Mouse (Mus musculus) urinary bladder, postnatal 4 days (tissue): ENCODE measurements around the gene Gm20388.
"Not testable (repeated sequence)": the region's sequence is repeated elsewhere in the genome, so short reads cannot be mapped to it uniquely, and the experiment has no call there.

ENCODE experiments used
- DNase-seq, 2 experiments: peaks; one replicate each; pipeline ENCODE4 v3.0.0; 2021 to 2022; ENCODE audit warnings: low spot score in 2 of 2

Gm20388 gene

DNA sequence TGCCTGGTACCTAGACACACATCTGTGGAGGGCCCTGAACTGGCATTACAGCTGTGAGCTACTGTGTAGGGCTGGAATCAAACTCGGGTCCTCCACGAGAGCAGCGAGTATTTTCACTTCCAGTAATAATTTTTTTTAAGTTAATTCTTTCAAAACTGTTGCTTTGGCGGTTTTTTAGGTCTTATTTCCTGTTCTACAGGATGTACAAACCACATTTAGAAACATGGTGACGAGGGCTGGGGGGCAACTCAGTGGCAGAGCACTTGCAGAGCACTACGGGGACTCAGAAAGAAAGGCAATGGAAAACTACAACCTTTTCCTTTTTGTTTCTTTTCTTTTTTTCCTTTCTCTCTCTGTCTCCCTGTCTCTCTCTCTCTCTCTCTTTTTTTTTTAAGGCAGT is 3123.5 kb downstream of the Gm20388 start:
- DNase-seq: no peak

DNA sequence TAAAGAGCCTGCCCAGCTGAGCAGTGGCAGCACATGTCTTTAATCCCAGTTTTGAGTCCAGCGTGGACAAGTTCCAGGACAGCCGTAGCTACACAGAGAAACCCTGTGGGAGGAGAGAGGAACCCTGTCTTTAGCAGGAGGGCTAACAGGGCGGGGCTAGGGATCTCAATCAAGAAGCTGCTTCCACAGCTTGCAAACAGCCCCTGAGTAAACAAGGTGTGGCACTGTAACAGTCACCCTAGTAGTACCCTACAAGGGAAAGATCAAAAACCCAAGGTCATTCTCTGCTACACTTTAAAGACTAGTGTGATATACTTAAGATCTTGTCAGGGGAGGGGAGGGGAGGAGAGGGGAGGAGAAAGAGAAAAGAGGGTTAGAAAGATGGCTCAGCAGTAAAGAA is 3126.3 kb downstream of the Gm20388 start:
- DNase-seq: no peak

DNA sequence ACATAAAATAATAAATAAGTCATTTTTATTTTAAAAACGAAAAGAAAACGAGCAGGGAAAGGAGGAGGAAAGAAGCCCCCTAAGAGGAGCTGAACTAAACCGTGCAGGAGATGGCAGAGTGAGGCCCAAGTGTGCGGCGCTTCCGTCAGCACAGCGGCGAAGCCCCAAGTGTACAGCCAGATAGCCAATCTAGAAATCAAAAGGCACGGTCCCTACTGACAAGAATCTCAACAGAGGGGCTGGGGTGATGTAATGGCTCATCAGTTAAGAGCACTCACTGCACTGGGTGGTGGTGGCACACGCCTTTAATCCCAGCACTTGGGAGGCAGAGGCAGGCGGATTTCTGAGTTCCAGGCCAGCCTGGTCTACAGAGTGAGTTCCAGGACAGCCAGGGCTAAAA is 3126.8 kb downstream of the Gm20388 start:
- DNase-seq: no peak

DNA sequence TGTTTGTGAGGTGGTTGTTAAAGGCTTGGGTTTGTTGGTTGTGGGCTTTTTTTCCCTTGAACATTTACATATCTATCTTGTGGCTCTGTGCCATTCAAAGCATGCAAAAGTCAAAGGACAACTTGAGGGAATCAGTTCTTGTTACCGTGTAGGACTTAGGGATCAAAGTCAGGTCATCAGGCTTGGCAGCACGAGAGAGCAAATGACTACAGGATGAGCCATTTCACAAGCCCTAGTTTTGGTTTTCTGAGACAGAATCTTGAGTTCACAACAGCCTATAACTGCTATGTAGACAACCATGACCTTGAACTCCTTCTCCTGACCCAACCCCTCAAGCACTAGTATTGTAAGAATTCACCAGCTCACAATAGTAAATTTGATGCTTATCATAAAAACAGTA is 3127.7 kb downstream of the Gm20388 start:
- no peak for DNase-seq

DNA sequence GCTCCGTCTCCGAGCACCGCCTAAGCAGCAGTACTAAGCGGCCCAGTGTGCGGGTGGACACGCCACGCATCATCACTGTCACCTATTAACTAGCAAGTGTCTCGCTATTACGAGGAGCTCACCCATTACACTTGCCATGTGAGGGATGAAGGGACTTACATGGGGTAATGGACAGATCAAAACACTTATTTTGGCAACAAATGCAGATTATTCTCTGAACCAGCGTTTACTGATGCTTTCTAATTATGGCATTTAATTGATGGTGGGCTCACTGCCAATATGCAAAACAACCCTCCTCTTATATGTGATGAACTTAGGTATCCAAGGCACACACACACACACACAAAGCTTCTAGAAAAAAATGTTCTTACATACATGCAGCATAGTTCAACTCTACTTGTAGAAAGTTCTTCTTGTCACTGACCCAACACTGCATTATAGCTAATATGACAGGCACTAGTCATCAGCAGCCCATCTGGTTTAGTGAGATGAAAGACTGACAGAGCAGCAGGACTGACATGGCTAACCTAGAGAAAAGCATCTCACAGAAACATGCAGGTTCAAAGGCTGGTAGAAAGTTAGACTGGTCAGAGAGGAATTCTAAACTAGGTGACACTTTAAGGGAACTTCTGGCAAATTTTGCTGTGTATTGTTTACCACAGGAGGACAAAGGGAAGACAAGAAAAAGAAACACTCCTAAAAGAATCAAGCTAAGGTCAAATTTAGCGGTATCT is 3128.9 kb downstream of the Gm20388 start:
- DNase-seq: no peak

DNA sequence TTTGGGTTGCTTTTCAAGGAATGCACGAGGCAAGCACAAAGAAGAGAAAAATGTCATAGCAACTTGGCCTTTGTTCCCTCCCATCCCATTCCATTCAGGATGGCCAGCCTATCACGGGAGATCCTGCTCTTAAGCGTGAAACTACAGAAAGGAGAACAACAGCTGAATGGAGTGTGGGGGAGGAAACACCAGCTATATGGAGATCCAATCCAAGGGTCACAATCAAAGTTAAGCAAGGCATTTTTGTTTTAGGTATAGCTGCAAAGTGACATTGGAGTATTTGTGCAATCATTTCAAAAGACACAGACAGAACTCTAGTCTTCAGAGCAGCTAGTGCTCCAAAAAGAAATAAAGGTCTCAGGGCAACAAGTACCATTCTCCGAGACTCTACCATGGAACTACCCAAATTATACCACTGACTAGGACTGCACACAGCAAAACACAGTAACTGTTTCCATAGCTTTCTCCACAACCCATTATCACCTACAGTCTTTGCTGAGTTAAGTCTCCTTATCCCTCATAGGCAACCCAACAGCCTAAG is 3129.5 kb downstream of the Gm20388 start:
- no peak for DNase-seq

DNA sequence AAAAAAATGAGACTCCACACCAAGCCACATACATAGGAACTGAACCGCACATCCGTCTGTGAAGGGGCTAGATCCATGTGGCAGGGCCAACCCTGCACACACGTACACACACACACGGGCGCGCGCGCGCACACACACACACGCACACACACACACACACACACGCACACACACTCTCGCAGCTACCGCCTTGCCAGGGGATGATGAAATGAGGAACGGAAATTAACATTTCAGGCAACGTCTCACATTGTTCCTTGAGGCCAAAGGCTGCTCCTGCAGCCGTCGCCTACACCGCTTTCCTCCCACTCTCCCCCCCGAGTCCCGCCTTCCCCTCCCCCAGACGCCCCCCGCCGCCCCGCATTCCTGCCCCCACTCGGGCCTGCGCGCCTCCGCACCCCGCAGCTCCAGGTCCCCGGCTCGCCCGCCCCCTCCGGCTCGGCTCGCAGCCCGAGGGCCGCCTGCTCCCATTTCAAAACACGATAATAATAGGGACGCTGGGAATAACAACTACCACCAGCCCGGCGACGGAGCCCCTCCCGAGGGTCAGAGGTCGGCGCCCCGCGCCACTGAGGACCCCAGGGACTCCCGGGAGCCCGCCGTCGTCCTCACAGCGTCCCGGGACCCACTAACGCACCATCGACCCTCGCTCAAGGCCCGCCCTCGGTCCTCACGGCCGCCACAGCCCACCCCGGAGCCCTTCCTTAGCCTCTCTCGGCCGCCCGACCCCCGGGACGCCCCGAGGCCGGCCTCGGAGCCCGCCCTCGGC is 3130.6 kb downstream of the Gm20388 start:
- peak; percentile 48 to 62 for DNase-seq

DNA sequence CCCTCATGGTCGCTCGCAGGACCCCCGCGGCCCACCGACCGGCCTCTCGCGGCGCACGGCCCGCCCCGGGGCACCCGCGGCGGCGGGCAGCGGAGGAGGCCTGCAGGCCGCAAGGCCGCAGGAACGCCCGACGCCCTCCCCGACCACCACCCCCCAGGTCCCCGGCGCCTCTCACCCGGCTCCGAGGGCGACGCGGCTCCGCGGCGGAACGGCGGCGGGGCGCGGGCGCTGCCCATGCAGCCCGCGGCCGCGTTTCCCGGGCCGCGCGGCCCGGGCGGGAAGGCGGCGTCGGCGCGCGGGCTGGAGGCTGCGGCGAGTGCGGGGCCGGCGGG is 3131.1 kb downstream of the Gm20388 start:
- no peak for DNase-seq

DNA sequence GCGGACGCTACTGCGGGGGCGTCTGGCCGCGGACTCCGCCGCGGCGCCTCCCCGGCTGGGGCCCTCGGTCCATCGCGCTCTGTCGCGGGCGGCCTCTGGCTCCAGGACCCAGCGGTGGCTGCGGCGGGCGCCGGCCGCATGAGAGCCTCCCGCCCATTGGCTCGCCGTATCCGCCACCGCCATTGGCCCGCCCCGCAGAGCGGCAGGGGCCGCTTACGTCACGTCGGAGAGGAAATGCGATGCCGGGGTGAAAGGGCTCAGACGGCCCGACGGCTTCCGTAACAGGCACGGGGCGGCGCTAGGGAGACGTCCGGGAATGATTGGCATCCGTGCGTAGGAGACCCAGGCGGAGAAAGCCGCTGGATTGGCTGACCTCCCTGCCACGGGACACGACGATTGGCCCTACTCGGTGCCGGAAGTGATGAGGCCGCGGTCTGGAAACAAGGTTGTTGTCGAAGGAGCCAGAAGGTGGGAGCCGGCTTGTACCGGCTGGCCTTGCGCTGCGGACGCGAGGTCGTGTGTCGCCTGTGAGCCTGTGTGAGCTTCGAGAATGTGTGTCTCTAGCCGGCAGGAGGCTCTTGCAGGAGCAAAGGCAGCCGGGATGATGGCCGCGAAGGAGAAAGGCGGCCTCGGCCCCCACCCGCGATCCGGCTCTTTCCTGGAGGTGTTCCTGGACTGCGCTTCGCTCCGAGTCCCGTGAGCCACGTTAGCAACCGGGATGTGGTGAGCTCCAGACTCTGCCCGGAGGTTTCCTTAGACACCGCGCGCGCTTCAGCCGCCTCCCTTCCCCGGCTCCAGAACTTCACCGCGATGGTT is 3131.7 kb downstream of the Gm20388 start, which contains the start of gene Ankrd11:
TSS of gene Ankrd11 (minus strand) at position 120 of the 816 bp plus-strand sequence.
- peak; percentile 99 to 100 for DNase-seq

DNA sequence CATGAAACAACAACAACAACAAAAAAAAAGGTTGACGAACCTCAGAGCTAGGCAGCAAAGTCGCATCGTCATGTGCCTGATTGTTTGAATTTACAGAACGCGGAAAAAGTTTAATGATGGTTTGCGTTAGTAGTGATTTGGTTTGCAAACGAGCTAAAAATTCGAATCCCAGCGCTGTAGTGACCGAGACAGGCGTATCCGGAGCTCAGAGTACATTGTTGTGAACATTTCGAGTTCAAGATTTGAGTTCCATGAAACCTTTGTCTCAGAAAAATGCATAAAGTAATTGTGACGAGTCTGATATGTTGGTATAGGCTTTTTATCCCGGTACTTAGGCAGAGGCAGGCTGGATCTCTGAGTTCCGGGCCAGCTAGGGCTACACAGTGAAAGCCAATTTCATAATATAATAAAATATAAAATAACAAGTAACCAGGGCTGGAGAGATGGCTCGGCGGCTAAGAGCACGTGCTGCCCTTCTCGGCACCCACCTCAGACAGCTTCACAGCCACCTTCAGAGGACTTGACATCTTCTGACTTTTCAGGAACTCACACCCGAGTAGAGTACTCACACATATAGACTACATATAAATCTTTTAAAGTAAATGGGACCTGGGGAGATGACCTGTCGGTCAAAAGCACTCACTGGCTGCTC is 3132.5 kb downstream of the Gm20388 start:
- no peak for DNase-seq

DNA sequence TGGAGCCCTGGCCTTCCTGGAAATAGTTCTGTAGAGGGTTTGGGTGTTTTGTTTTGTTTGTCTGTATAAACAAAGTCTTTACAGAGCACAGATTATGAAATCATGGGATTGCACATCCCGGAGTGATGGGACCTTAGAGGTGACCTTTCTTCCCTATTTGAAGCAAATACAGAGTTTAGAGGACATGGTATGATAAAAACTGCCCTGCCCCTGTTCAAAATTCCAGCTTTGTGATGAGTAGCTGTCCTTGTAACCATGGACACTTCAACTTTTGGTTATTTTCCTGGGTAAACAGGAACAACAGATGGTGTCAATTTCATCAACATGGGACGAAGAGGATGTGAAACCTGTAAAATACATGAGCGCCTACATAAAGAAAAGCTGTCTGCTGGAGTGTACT is 3133.3 kb downstream of the Gm20388 start:
- DNase-seq: no peak

DNA sequence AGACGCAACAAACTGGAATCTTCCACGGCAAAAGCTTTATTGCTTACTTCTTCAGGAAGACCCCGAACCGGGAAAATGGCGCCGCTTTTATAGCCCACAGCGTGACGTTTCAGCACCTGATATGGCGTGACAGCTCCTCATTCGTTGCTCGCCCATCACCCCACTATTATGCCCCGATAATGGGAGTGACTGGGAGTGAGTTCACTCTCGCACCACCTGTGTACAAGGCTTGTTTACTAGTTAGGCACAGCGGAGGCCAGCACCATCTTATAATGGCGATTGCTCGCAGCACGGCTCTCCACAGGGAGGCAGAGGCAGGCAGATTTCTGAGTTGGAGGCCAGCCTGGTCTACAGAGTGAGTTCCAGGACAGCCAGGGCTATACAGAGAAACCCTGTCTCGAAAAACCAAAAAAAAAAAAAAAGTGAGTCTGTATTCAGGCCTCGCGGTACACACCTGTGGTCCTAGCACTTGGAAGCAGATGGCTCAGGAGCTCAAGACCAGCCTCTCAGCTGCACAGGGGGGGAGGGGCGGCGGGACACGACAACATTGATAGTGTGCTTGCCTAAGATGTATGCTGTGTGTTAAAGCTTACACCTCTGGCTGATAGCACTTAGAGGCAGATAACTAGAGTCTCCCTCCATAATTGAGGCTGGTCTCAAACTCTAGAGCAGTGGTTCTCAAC is 3134.2 kb downstream of the Gm20388 start:
- not testable (repeated sequence) for DNase-seq

DNA sequence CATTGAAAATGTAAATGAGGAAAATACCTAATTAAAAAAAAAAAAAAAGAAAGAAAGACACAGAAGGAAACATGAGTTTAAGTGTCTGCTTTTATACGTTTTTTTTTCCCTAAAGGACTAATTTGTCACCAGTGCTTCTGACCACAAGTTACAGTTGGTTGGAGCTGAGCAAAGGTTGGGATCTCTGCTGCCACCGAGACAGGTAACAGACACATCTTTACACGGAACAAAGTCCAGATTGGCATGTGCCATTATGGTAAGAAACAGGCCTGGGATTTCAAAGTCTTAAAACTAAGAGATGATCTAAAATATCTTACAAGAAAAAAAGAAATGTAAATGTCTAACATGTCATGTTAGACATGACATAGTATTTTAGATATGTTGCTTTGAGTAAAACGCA is 3136.1 kb downstream of the Gm20388 start:
- no peak for DNase-seq

DNA sequence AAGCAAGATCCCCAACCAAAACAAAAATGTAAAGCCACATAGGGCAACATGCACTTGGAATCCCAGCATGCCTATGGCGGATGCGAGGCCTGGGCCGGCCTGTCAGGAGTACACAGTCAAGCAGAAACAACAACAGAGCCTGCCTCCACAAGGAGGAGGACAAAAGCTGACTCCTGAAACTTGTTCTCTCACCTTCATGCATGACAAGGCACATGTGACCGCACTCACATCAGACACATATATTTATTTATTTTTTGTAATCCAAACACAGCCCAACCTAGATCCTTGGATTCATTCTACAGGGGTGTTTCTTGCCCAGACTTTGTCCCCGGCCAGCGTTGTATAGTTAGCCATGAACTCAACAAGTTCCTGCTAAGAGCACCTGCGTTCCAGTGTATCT is 3137.2 kb downstream of the Gm20388 start:
- DNase-seq: no peak

DNA sequence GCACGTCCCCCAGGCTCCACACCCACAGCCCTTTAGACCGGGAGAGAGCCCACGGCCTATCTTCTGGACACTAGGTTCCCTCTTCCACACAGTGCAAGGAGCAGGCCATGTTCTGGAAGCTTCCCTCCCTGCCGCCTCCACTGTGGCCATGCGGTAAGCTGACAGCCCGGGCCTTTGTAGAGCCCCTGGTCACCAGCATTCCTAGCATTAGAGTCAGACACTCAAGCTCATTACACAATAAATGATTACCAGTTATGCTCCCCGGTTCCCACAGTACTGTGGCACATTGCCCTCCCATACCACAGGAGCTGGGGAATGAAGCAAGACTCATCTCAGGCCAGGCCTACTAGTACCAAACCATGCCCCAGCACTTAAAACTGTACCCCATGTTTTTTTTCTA is 3137.8 kb downstream of the Gm20388 start:
- DNase-seq: no peak

DNA sequence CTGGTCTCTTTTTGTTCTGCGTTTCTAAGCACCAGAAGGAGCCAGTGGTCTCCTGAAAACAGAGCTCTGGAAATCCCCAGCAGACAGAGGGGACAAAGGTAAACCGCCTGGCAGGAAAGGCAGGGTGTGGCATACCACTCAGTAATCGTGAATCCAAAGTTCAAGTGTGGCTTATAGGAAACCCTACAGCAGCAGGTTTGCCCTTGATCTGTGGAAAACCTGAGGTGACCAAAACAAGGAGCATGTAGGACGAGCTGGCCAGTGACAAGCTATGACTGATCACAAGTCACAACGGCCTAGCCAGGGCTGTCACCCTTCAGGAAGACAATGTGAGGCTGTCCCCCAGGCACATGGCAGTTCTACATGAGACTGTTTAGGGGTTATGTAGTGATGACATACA is 3140.8 kb downstream of the Gm20388 start:
- DNase-seq: no peak

DNA sequence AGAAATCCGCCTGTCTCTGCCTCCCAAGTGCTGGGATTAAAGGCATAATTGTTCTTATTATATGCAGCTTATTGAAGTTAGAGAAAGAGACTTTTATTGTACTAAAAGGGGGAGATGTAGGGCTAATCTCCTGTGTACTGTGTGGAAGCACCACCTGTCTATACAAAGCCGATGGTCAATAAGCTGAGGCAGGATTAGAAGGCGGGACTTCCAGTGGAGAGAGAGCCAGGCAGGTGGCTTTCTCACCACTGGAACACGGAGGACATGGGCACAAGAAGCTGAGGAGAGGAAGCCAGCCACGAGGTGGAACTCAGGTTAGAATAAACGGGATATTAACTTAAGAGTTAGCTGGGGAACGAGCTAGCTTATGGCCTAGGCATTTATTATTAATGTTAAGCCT is 3152.1 kb downstream of the Gm20388 start, which contains the start of gene Spg7:
TSS of gene Spg7 (plus strand) at position 222 of the 400 bp plus-strand sequence.
- DNase-seq: no peak

DNA sequence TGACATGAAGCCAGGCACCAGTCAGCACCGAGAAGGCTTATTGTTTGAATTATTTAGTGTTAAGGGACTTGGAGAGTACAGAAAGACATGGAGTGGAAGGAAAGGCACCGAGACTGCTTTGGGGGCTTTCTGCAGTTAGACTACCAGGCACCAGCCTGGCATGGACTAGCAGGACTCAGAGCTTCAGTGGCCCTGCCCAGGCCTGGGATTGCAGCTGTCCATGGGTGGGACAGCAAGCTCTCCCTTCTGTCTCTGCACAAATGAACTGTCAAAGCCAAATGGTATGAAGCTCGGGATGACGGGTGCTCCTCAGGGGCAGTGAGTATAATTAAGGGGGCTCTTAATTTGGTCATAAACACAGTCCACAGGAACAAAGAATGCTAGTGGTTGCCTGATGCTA is 3153.4 kb downstream of the Gm20388 start:
- DNase-seq: no peak

DNA sequence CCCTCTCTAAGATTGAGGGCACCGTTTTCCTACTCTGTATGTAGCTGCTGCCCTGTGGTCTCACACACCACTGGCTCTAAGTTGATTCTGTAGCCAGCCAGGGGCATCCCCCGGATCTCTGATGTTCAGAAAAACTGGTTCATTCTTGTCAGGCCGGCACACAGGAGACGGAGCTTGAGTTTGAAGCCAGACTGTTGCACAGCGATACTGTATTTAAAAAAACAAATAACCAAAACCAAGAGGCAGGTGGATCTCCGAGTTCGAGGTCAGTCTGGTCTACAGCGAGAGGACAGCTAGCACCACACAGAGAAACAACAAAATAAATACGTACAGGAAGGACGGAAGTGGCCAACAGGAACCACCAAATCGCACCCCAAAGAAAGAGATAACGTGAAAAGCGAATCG is 3154.2 kb downstream of the Gm20388 start:
- no peak for DNase-seq

DNA sequence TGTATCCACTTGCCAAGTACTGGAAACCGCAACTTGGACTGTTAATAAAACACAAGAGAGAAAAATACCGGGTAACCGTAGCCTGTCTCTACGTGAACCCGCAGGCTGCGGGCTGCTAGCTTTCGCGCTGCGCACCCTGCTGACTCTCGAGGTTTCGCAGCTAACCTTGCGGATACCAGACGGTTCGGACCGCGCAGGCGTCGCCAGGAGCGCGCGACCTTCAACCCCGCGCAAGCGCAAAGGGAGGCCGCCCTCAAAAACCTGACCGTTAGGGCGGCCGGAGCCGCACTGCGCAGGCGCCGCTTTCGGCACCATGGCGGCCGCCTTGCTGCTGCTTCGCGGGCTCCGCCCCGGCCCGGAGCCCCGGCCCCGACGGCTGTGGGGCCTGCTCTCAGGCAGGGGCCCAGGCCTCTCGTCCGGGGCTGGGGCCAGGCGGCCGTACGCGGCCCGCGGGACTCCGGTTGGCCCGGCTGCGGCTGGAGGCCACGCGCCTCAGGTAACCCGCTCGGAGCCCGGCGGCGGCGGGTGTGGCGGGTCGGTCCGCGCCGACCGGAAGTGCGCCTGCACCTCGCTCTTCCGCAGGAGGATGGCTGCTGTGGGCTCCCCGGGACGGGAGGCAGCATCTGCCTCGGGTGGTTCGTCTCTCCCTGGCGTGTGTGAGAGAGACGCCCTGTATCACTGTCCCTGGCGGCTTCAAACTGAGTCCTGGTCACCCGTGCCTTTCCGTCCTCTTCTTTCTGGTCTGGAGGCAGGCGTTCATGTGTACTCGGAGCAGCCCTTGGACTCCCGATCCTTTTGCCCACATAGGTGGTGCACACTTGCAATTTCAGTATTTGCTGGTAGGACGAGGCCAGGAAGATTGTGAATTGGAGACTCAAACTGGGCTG is 3154.8 kb downstream of the Gm20388 start:
- DNase-seq: peak; percentile 94 to 95
